Mouse (Mus musculus) hematopoietic stem cell, adult 5-6 weeks (primary cell): ENCODE data around the gene Sema5a. TPM values are rescaled to one million over a fixed set of nuclear protein-coding genes. Genes with fewer than 3 reads are reported as not detected.

Source experiments
- ATAC-seq, 2 experiments: fragments of 125-278 bp in 1 of 2; replicated peaks in 1 of 2; 2 replicates each; pipeline ENCODE4 v1.8.0; 2016 to 2017; ENCODE audit warnings: inconsistent platforms in 2 of 2, mild to moderate bottlenecking in 2 of 2, moderate number of reproducible peaks in 2 of 2, low read depth in 1 of 2, moderate TSS enrichment in 1 of 2; ENCODE audit not compliant: low FRiP score in 2 of 2, poor library complexity in 2 of 2, severe bottlenecking in 2 of 2, insufficient read depth in 1 of 2, low TSS enrichment in 1 of 2
- total RNA-seq: library from RNA; stranded (forward); fragments of 172-1452, 232-1000 nt; gene quantifications from 2 replicates; pipeline ENCODE4 v1.2.3, GENCODE M21; 2017

Gene Sema5a
- total RNA-seq, 1 experiment from 2014 or later = not detected

DNA sequence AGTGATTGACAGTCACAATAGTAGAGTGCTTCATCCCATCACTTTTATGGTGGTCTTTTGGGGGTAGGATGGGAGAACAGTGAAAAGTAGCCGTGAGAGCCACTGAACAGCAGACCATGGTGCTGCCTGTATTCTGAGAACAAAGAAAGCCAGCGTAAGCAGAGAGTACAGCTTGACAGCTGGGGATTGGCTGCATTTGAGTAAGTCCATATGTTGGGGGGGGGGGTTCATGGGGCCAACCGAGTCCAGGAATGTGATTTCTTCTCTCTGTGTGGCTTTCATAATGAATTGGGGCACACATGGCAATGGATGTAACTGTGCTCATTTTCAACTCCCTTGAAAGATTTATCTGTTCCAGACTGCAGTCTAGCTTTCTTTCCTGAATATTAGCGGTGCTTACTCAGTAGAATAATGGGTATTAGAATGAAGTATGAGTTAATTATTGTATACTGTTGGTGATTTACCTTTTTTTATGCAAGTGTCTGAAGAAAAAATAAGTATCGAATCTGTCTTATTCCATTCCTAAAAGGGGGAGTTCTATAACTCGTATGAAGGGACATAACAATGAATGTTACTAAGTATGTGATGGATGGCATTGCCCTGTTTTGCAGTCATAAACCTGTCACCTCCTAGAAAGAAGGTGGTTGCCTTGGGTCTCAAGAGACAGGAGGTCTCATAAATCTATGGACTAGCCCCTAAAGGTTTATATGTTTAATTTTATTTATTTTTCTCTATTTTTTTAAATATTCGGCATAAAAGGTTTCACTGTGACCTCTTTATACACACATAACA lies 203.1 kb downstream of the Sema5a start:
- ATAC-seq = no peak

DNA sequence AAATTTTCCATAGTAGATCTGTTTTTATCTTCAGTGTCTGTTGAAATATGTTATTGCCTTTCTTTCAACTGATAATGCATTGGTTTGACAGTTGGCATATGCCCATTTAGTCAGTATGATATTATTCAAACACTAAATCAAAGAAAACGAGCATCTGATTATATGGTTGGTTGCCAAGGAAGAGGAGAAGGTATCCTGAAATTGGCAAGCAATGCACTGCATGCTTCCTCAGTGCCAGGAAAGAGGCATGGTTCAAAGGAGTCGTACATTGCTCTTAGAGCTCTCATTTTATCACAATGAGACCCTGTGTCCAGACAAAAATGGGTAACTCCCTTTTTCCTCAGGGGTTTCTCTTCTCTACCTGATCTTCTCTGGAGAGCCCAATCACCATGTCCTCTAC lies 214.4 kb downstream of the Sema5a start:
- ATAC-seq = no peak

DNA sequence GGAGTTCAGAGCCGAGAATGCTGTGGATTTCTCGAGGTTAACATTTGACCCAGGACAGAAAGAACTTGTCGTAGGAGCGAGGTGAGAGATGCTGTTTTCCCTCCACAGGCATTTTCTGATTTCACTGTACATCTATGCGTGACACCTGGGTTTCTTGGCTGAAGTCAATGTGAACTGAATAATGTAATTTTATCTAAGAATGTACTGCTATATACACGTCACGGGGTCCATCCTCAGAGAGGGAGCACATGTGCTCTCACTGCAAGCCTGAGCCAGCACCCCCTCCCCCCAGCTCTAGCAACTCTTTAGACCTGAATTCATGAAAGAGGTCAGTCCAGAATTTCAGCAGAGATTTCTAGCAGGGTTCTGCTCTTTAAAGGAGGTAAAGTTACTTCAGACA lies 215.6 kb downstream of the Sema5a start:
- ATAC-seq = no peak

DNA sequence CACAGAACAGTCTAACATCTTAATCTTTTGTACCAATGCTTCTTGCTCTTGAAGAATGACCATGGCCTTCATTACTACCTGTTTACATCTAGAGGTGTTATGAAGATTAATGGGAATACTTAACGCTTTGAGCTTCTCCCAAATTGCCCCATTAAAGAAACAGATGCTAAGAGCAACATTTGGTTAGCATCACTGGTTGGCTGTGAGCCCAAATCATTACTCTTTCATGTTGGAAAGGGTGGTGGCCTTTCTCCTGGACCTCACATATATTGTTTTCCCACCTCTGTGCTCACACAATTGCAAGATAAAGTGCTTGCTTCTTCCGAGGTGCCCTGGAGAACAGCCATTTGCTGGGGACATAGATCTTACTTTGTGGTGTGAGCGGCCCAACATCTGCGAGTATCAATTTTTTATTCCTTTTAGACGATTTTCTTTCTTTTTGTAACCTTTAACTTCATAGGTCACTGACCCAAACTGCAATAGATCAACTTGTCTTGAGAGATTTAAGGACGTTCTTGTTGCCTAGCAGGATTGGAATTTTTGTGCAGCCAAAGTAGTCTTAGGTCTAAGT lies 227.0 kb downstream of the Sema5a start:
- no peak for ATAC-seq

GRCm38 (mm10) chr15:32480747-32481146 lies 236.1 kb downstream of the Sema5a start:
- ATAC-seq = no peak

DNA sequence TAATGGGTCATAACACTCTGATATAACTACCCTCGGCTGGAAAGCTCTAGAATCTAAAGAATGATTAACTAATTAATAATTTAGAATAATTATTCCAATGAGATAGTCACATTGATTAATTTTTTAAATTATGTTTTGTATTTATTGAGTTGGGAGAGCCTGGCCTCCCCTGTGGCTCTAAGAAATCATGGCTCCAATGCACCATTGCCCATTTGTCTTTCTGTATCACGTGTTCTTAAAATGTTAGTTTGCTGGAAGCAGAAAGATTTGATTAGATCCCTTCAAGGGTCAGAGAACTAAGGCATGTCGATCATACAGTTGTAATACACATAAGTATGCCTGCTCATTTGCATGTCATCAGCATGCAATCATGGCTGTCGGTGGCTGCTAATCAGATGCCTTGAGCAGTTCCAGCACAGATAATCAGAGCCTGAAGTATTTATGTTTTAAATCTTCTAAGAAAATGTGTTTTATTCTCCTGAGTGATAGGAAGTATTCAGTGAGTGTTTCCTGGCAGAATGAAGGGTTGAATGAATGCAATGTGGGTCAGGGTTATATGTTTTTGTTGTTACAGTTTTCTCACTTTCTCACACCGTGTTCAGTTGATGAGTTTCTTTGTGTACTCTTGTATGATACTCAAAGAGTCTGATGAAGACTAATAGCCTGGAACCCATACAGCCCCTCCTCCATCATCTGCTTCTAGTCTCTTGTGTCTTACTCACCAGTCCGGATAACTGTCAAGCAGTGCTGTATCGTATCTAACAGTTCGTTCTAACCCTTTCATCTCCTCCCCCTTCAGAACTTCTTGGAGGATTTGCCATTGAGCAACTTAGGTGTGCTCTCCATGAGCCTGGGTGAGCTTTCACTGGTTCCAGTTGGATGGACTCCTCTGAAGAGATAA lies 240.7 kb downstream of the Sema5a start:
- no peak for ATAC-seq

DNA sequence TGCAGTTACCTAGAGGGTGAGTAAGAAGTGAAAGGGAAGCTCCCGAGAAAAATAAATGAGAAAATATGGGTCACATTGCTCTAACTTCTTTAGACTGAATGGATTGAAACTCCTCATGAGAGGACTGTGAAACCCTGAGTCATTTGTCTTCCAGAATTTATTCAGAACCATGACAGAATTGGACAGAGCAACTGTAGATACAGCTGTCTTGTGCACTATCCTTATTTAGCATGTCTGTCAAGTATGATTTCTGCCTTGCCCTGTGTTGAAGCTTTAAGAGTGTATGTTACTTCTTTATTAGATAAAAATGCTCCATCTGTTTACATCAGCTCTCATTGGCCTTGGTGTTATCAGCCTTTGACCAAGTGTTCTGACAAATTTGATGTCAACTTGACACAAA lies 243.4 kb downstream of the Sema5a start:
- ATAC-seq = no peak

DNA sequence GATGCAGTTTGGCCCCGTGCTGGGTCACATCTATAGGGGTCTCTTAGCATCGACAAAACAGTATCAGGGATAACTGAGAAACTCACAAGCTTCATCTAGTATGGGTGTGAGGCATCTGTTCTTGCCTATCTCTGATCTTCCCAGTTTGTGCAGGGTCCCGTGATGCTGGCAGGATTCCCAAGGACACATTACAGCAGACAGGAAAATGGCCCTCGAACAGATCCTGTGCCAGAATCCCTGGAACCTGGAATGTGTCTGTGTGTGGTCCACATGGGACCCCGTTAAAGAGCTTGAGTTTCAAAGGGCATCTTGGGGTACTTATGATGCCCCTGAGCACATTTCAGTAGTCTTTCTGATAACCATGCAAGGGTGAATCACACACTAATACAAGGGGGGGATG lies 249.6 kb downstream of the Sema5a start:
- no peak for ATAC-seq

GRCm38 (mm10) chr15:32494899-32495298 lies 250.3 kb downstream of the Sema5a start:
- no peak for ATAC-seq

DNA sequence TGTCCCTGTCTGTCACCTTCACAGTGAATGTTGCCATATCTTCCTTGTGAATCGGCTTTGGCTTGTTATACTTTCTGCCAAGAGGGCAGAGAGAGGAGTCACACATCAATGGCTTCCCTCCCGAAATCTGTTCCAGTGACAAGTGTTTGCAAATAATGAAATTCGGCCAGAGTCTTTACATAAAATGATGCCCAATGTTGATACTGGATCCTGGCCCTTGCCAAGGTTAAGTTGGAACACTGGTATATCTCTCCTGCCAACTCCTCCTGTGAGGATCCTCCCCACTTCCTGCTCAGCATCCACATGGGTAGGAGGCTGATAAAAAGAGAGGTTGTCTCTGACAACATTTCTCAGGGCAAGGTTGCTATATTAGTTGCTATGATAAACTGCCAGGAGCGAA lies 252.3 kb downstream of the Sema5a start:
- ATAC-seq = no peak

DNA sequence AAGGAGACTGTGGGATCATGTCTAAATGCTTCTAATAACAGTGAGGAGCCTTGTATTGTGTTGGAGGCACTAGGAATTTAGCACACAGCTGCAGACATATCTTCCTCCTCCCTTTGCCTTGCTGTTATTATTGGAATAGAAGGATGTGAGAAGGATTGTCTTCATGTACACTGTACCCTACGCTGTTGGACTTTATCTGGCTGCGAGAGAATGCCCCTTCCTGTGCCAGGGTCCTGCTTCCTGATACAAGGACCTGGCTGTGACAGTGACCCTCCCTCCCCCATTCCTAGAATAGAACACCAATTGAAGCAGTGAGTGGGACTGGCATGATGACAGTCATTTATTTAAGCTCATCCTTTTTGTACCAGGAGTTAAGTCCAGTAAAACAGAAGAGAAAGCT lies 261.3 kb downstream of the Sema5a start:
- no peak for ATAC-seq

DNA sequence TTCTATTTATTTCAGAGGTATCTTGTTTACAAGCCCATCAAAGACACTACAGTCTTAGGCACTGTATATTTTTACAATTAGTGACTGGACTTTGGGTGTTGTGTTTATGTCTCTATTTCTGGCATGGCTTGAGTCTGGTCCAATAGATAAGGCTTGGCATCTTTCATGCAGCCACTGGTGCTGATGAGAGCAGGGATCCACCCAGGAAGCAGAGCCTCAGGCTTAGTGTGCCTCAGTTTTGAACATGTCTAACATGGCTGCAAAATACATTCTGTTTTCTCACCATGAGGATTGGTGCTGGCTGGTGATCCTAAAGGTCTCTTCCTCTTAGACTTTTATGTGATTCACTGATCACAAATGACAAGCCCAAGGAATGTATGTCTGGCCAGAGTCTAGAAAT lies 263.7 kb downstream of the Sema5a start:
- ATAC-seq = no peak

GRCm38 (mm10) chr15:32514877-32515276 lies 270.3 kb downstream of the Sema5a start:
- ATAC-seq = no peak

- ATAC-seq = no peak
These were observed 273.3 kb downstream of the Sema5a start for GRCm38 (mm10) chr15:32517954-32518353.

DNA sequence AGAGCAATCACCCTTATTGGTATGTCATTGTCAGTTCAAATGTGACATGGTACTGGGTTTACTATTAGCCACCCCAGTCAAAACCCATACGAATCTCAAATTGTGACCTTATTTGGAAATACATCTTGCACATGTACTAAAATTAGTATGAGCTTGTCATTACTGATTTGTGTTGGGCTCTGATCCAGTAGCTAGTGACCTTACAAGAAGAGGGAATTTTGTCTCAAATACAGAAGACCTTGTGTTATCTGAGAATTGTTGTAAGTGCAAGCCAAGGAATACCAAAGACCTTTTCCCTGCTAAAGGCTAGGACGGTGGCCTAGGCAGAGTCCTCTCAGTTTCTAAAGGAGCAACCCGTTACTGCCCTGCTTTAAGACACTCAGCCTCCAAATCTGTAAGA lies 287.9 kb downstream of the Sema5a start:
- ATAC-seq = no peak

DNA sequence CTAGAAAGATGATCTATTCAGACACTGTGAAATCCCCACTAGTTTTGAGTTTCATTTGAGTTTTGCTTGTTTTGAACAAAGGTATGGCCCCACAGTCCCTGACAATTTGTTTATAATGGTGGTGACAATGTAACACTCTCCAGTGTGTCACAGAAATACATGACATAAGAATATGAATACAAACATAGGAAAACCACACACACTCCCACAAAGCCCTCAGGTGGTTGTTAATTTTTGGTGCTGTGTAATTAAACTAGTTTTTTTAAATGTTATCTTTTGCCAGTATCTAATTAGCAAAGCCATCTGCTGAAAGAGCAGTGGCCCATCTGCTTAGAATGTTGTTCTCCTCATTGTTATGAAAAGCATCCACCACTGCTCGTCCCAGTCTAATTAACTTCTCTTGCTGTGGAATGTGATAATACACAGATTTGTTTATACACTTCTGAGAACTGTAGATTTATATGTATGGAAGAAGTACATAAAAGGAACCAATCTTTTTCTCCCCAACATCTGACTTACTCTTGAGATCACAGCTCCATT lies 289.0 kb downstream of the Sema5a start:
- no peak for ATAC-seq

DNA sequence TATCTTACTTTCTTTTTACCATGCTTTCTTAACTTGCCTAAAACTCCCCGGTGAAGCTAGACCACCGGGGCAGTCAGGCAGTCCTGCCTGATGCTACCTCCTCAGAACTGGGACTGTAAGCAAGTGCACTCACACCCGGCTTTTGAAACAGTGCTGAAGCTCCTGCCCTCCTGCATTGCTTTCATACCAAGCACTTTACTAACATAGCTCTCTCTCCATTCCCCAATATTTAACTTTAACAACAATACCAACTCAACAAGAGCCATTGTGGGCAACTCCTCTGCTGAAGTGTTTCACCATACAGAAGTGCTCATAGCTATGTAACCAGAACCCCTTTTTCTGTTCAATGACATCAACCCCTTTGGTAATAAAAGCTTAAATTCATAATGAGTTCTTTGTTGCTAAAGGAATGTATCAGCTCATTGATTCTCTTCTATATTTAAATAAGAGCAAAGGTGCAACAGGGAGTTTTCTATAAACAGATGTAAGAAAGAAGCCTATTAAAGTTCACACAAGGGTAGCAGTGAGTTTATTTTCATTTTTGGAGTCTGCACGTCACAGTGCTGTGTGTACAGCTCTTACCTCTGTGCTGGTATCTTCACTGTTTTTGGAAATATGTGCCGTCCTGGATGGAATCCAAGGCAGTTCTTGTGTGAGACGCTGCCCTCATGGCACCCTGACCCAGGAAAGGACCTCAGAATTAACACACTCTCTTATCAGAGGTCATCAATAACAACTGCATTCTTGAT lies 292.3 kb downstream of the Sema5a start:
- ATAC-seq = no peak

GRCm38 (mm10) chr15:32537504-32537792 lies 292.8 kb downstream of the Sema5a start:
- ATAC-seq = no peak
